Mouse (Mus musculus) forelimb bud, embryonic 11.5 days (tissue): ENCODE measurements around the gene Pdcd1lg2.

Source experiments
- DNase-seq: peaks from one replicate; pipeline ENCODE4 v3.0.0-alpha.2; 2012; ENCODE audit warnings: low read depth, low spot score

Pdcd1lg2 gene

GRCm38 (mm10) chr19:29469686-29470254 lies 59.1 kb downstream of the Pdcd1lg2 start:
- no peak for DNase-seq

- DNase-seq = peak; percentile 42
Observed at GRCm38 (mm10) chr19:29470652-29471051, 59.9 kb downstream of the Pdcd1lg2 start.

GRCm38 (mm10) chr19:29472424-29472823 lies 61.7 kb downstream of the Pdcd1lg2 start:
- DNase-seq = no peak

- DNase-seq = no peak
Observed at GRCm38 (mm10) chr19:29472946-29473345, 62.2 kb downstream of the Pdcd1lg2 start.

GRCm38 (mm10) chr19:29474803-29475202 lies 64.1 kb downstream of the Pdcd1lg2 start:
- no peak for DNase-seq

GRCm38 (mm10) chr19:29475210-29475620 lies 64.5 kb downstream of the Pdcd1lg2 start:
- DNase-seq = no peak

- DNase-seq = no peak
Observed at GRCm38 (mm10) chr19:29478598-29478997, 67.9 kb downstream of the Pdcd1lg2 start.

- no peak for DNase-seq
Observed at GRCm38 (mm10) chr19:29481578-29481977, 70.9 kb downstream of the Pdcd1lg2 start.

- DNase-seq = no peak
Observed at GRCm38 (mm10) chr19:29482148-29482547, 71.4 kb downstream of the Pdcd1lg2 start.

GRCm38 (mm10) chr19:29482637-29483036 lies 71.9 kb downstream of the Pdcd1lg2 start:
- DNase-seq = no peak

- DNase-seq = no peak
Observed at GRCm38 (mm10) chr19:29483386-29483785, 72.7 kb downstream of the Pdcd1lg2 start.

GRCm38 (mm10) chr19:29484537-29484936 lies 73.8 kb downstream of the Pdcd1lg2 start:
- no peak for DNase-seq

- no peak for DNase-seq
Observed at GRCm38 (mm10) chr19:29485257-29485948, 74.7 kb downstream of the Pdcd1lg2 start.

GRCm38 (mm10) chr19:29486545-29487206 lies 76.0 kb downstream of the Pdcd1lg2 start:
- no peak for DNase-seq

GRCm38 (mm10) chr19:29487326-29488072 lies 76.8 kb downstream of the Pdcd1lg2 start:
- no peak for DNase-seq

GRCm38 (mm10) chr19:29488073-29488390 lies 77.3 kb downstream of the Pdcd1lg2 start:
- no peak for DNase-seq

- no peak for DNase-seq
Observed at GRCm38 (mm10) chr19:29488420-29488819, 77.7 kb downstream of the Pdcd1lg2 start.

GRCm38 (mm10) chr19:29489785-29490284 lies 79.1 kb downstream of the Pdcd1lg2 start:
- DNase-seq = no peak

GRCm38 (mm10) chr19:29491467-29491866 lies 80.7 kb downstream of the Pdcd1lg2 start:
- DNase-seq = no peak

GRCm38 (mm10) chr19:29494454-29494853 lies 83.7 kb downstream of the Pdcd1lg2 start:
- no peak for DNase-seq

- DNase-seq = no peak
Observed at GRCm38 (mm10) chr19:29496001-29496597, 85.4 kb downstream of the Pdcd1lg2 start.
